ENCODE assay signal across 8 mouse cellular contexts in the genomic region with DNA sequence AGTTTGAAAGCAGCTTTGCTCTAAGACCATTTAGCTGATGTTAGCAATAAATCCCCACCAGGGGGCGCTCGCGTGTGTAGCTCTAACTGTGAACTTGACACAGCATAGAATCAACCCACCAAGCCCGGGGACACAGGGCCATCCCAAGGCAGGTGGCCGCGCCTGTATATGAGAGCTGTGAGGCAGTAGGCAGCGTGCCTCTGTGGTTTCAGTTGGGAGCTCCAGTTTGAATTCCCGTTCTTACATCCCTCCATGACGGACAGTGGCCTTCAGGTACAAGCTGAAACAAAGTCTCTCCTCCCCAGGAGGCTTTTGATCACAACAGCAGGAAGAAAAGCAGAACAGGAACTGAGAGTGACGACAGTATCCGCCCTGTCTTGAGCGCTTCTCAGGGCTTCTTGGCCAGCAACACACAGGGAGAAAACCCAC. TPM values are rescaled to one million over a fixed set of nuclear protein-coding genes. Genes with fewer than 3 reads are reported as not detected.
DNase-seq lines count a peak whose midpoint lies in the region; ATAC-seq and TF ChIP-seq lines count a peak whose summit lies in the region.

No protein-coding gene starts in this region.

- H3K9ac ChIP-seq in ES-Bruce4 (ENCODE audit: low read depth, poor library complexity, severe bottlenecking): no peak overlapping the region
- H3K9ac ChIP-seq in forebrain, embryonic 15.5 days (replicated peaks): 0 out of 2 replicates have a peak overlapping the region, but pooled peaks have one; percentile 17
- H3K9ac ChIP-seq in lung, embryonic 14.5 days: no peak overlapping the region

- 8% methylated on average over 12 of the region's 12 CpGs for WGBS in forebrain, embryonic 15.5 days
- 7% methylated on average over 12 of the region's 12 CpGs for WGBS in lung, embryonic 14.5 days

- H3K27ac ChIP-seq in ES-Bruce4 (ENCODE audit: insufficient read depth, low read length): no peak overlapping the region
- H3K27ac ChIP-seq in forebrain, embryonic 15.5 days (replicated peaks): no peak overlapping the region
- H3K27ac ChIP-seq in layer of hippocampus, adult 2 months: no peak overlapping the region
- no peak overlapping the region for H3K27ac ChIP-seq in lung, embryonic 14.5 days (ENCODE audit: low read depth)

- H3K27me3 ChIP-seq in ES-Bruce4 (ENCODE audit: control insufficient read depth, insufficient read depth, low read length, poor library complexity, severe bottlenecking): no peaks in the 10 kb centered on the region
- H3K27me3 ChIP-seq in forebrain, embryonic 15.5 days: no peaks in the 10 kb centered on the region
- H3K27me3 ChIP-seq in lung, embryonic 14.5 days (ENCODE audit: insufficient read depth, low read length): no peaks in the 10 kb centered on the region

- no peak for TF ChIP-seq EP300 in ES-Bruce4 (IDR thresholded peaks at IDR 0.05; ENCODE audit: insufficient read depth, low read depth, low read length)

- H3K4me2 ChIP-seq in forebrain, embryonic 15.5 days (replicated peaks): peak overlapping the region; percentile 32; the same call in 1 of the 2 replicates
- H3K4me2 ChIP-seq in lung, embryonic 14.5 days: peak overlapping the region; percentile 7; the same call in 1 of the 2 replicates

- no peaks in the 10 kb centered on the region for H3K4me1 ChIP-seq in ES-Bruce4 (ENCODE audit: control insufficient read depth, insufficient read depth, low read length)
- peaks cover 9% of the 10 kb centered on the region for H3K4me1 ChIP-seq in forebrain, embryonic 15.5 days
- H3K4me1 ChIP-seq in lung, embryonic 14.5 days (ENCODE audit: insufficient read depth): no peaks in the 10 kb centered on the region

- H3K9me3 ChIP-seq in ES-Bruce4 (replicated peaks; ENCODE audit: control insufficient read depth, insufficient read depth, low read length, poor library complexity, severe bottlenecking): no peaks in the 10 kb centered on the region
- no peaks in the 10 kb centered on the region for H3K9me3 ChIP-seq in forebrain, embryonic 15.5 days
- no peaks in the 10 kb centered on the region for H3K9me3 ChIP-seq in lung, embryonic 14.5 days (ENCODE audit: low read depth, low read length)

- no peak overlapping the region for H3K4me3 ChIP-seq in ES-Bruce4 (ENCODE audit: low read depth, low read length)
- H3K4me3 ChIP-seq in forebrain, embryonic 15.5 days: no peak overlapping the region
- peak overlapping the region; percentile 43 for H3K4me3 ChIP-seq in layer of hippocampus, adult 2 months
- H3K4me3 ChIP-seq in lung, embryonic 14.5 days (ENCODE audit: low read depth, low read length): no peak overlapping the region

- peak; percentile 69 for TF ChIP-seq CTCF in ES-Bruce4 (IDR thresholded peaks at IDR 0.05; ENCODE audit: low read depth, low read length)
- peak; percentile 97 for TF ChIP-seq CTCF in layer of hippocampus, adult 2 months (conservative IDR thresholded peaks at IDR 0.05)
- TF ChIP-seq CTCF in lung, embryonic 14.5 days (IDR thresholded peaks at IDR 0.05; ENCODE audit: low read depth): peak; percentile 89

- ATAC-seq in forebrain, embryonic 15.5 days (replicated peaks): peak; percentile 76
- peak; percentile 82; the same call in 1 of the 2 replicates for ATAC-seq in lung, embryonic 14.5 days (ENCODE audit: insufficient read depth)
- ATAC-seq in neutrophil, adult 5-6 weeks (ENCODE audit: extremely low read depth, insufficient number of reproducible peaks, low FRiP score, poor library complexity, severe bottlenecking): peak; percentile 79

- intact Hi-C loops in heart, postnatal 25 days (cut with DNase I): loop anchor here (2.0 to 5.0 kb wide), 2 partner anchors 36 to 67 kb away; no protein-coding TSS in a partner anchor

- no peak for TF ChIP-seq POLR2A in ES-Bruce4 (IDR thresholded peaks at IDR 0.05; ENCODE audit: insufficient read depth, low read length)

- no peaks in the 10 kb centered on the region for H3K36me3 ChIP-seq in ES-Bruce4 (ENCODE audit: control insufficient read depth, insufficient read depth, low read length, poor library complexity, severe bottlenecking)
- H3K36me3 ChIP-seq in forebrain, embryonic 15.5 days: no peaks in the 10 kb centered on the region
- no peaks in the 10 kb centered on the region for H3K36me3 ChIP-seq in lung, embryonic 14.5 days (ENCODE audit: insufficient read depth)

- DNase-seq in c-Kit-positive CD71-positive TER-119-positive erythroid progenitor cells, embryonic 14.5 days (ENCODE audit: low spot score): peak; percentile 90
- DNase-seq in heart, postnatal 25 days (ENCODE audit: low spot score): peak; percentile 77
- DNase-seq in layer of hippocampus, adult 2 months (ENCODE audit: low spot score in 2 of 2): peak; percentile 72 to 95
- DNase-seq in lung, embryonic 14.5 days: peak; percentile 98
- peak; percentile 76 for DNase-seq in testis, postnatal 14 days (ENCODE audit: low spot score)

RNA-seq across cellular contexts. Expression of a gene that starts 9.5 kb away (rescaled TPM):
- 1.4 TPM in 1 of 2 replicates, not detected in the other for polyA plus RNA-seq in ES-Bruce4 (2011; ENCODE audit: insufficient read depth, insufficient read length, low read depth, missing spikeins)
- polyA plus RNA-seq in forebrain, embryonic 15.5 days (2015; fragmentation: Nextera tagmentation; extraction: Ambion mirVana): 0.15 TPM in 1 of 2 replicates, not detected in the other
- not detected for total RNA-seq in heart, postnatal 25 days (2021)
- under 1 TPM in 1 of 2 experiments, not detected in 1; 0.44 TPM for total RNA-seq in layer of hippocampus, adult 2 months (2021)
- polyA plus RNA-seq in lung, embryonic 14.5 days (2014; fragmentation: Nextera tagmentation; extraction: Ambion mirVana): 0.26 TPM in 1 of 2 replicates, not detected in the other
- total RNA-seq in neutrophil, adult 5-6 weeks (2017): 119 and 138 TPM in 2 replicates

RNA-seq across cellular contexts. Expression of a gene that starts 17.7 kb away (rescaled TPM):
- 5.9 and 8.3 TPM in 2 replicates for polyA plus RNA-seq in ES-Bruce4 (2011; ENCODE audit: insufficient read depth, insufficient read length, low read depth, missing spikeins)
- 12.9 and 13.0 TPM in 2 replicates for polyA plus RNA-seq in forebrain, embryonic 15.5 days (2015; fragmentation: Nextera tagmentation; extraction: Ambion mirVana)
- 1 to 10 TPM; 3.7 to 4.5 TPM for total RNA-seq in heart, postnatal 25 days (2021)
- total RNA-seq in layer of hippocampus, adult 2 months (2021): 10 to 100 TPM; 26.2 to 33.1 TPM
- 9.8 and 15.5 TPM in 2 replicates for polyA plus RNA-seq in lung, embryonic 14.5 days (2014; fragmentation: Nextera tagmentation; extraction: Ambion mirVana)
- total RNA-seq in neutrophil, adult 5-6 weeks (2017): 221 and 234 TPM in 2 replicates

RNA-seq across cellular contexts. Expression of a gene that starts 20.8 kb away (rescaled TPM):
- polyA plus RNA-seq in ES-Bruce4 (2011; ENCODE audit: insufficient read depth, insufficient read length, low read depth, missing spikeins): 190 and 199 TPM in 2 replicates
- 132 and 133 TPM in 2 replicates for polyA plus RNA-seq in forebrain, embryonic 15.5 days (2015; fragmentation: Nextera tagmentation; extraction: Ambion mirVana)
- total RNA-seq in heart, postnatal 25 days (2021): 10 to 100 TPM; 72.9 to 75.8 TPM
- total RNA-seq in layer of hippocampus, adult 2 months (2021): 100 to 1,000 TPM; 196 to 200 TPM
- 153 TPM in 2 replicates for polyA plus RNA-seq in lung, embryonic 14.5 days (2014; fragmentation: Nextera tagmentation; extraction: Ambion mirVana)
- total RNA-seq in neutrophil, adult 5-6 weeks (2017): 714 and 721 TPM in 2 replicates

RNA-seq across cellular contexts. Expression of a gene that starts 41.5 kb away (rescaled TPM):
- polyA plus RNA-seq in ES-Bruce4 (2011; ENCODE audit: insufficient read depth, insufficient read length, low read depth, missing spikeins): not detected in 2 replicates
- polyA plus RNA-seq in forebrain, embryonic 15.5 days (2015; fragmentation: Nextera tagmentation; extraction: Ambion mirVana): 1.0 and 1.4 TPM in 2 replicates
- 1 to 10 TPM in 1 of 2 experiments, under 1 TPM in 1; 0.91 to 1.6 TPM for total RNA-seq in heart, postnatal 25 days (2021)
- total RNA-seq in layer of hippocampus, adult 2 months (2021): under 1 TPM; 0.77 to 0.96 TPM
- 0.91 and 1.1 TPM in 2 replicates for polyA plus RNA-seq in lung, embryonic 14.5 days (2014; fragmentation: Nextera tagmentation; extraction: Ambion mirVana)
- 699 and 729 TPM in 2 replicates for total RNA-seq in neutrophil, adult 5-6 weeks (2017)

RNA-seq across cellular contexts. Expression of a gene that starts 51.3 kb away (rescaled TPM):
- 0.65 and 1.1 TPM in 2 replicates for polyA plus RNA-seq in ES-Bruce4 (2011; ENCODE audit: insufficient read depth, insufficient read length, low read depth, missing spikeins)
- 0.88 and 0.91 TPM in 2 replicates for polyA plus RNA-seq in forebrain, embryonic 15.5 days (2015; fragmentation: Nextera tagmentation; extraction: Ambion mirVana)
- 1 to 10 TPM; 1.1 to 1.3 TPM for total RNA-seq in heart, postnatal 25 days (2021)
- total RNA-seq in layer of hippocampus, adult 2 months (2021): 1 to 10 TPM; 1.8 to 2.5 TPM
- 1.1 TPM in 2 replicates for polyA plus RNA-seq in lung, embryonic 14.5 days (2014; fragmentation: Nextera tagmentation; extraction: Ambion mirVana)
- 278 and 300 TPM in 2 replicates for total RNA-seq in neutrophil, adult 5-6 weeks (2017)

Comparison
In these comparisons a context has a peak if more than half of its experiments do, and no peak if none do; other contexts are left out.
1. RNA of a gene that starts 9.5 kb away (total RNA-seq): 119 to 138 TPM in neutrophil, adult 5-6 weeks; 0.44 TPM in layer of hippocampus, adult 2 months and not detected in heart, postnatal 25 days; every median in the first group is over 10 times any median in the second.
2. RNA of a gene that starts 17.7 kb away (total RNA-seq): 221 to 234 TPM in neutrophil, adult 5-6 weeks and 26.2 to 33.1 TPM in layer of hippocampus, adult 2 months; 3.7 to 4.5 TPM in heart, postnatal 25 days; every median in the first group is over 4 times any median in the second.
3. Peak in every context shown above with its lines, with median percentiles within 50 percentile points of each other: CTCF ChIP-seq, DNase-seq and ATAC-seq.